Mouse (Mus musculus) E14TG2a.4 (cell line): ENCODE measurements at regions not wholly inside any gene's neighbourhood (a gene's known extent, or its start where the extent isn't known, plus 50 kb on each side); places are given as distances from the start of the nearest gene placed in this dataset.

ENCODE experiments used
- CTCF ChIP-seq: conservative IDR thresholded peaks from 2 replicates; pipeline ENCODE4 v1.5.1; 2014; ENCODE audit warnings: low read length
- POU5F1 ChIP-seq: IDR thresholded peaks from 2 replicates; pipeline ENCODE4 v1.6.1; 2014; ENCODE audit warnings: low read length, borderline replicate concordance

- TF ChIP-seq CTCF (no peak), POU5F1 (no peak)
Measured at GRCm38 (mm10) chr2:16827266-16827665, 471.2 kb downstream of the Plxdc2 start.
